Mouse (Mus musculus): Measurements from ENCODE around the gene Kcnq4. TPM values are rescaled to one million over a fixed set of nuclear protein-coding genes. Genes with fewer than 3 reads are reported as not detected.
A peak's percentile ranks its signal among the peaks of the same experiment; 100 is the strongest.

Kcnq4 gene
- polyA plus RNA-seq, 1 experiment from 2014 or later: 3.9 TPM

MicroRNAs encoded within 50 kb of the gene (microRNA counts, 519-probe panel; counts per million panel counts)
- microRNA mmu-miR-30e: 2,696 counts per million, percentile 58 among the panel's probes with 10 or more counts

Small RNA genes within 50 kb of the gene (microRNA-seq; reads per million reads assigned to microRNA genes)
- gene Mir30c-1: 48.7 reads per million, percentile 41 among the genes with 10 or more reads in this experiment
- not detected for gene Mir30e
- not detected for gene Mir30f

Other genes starting within 250 kb of the Kcnq4 start
- gene Slfnl1, start 216.4 kb downstream of the Kcnq4 start, polyA plus RNA-seq (2015; fragmentation: Nextera tagmentation; extraction: Ambion mirVana): not detected in 2 replicates
- gene Ctps, start 178.3 kb downstream of the Kcnq4 start, polyA plus RNA-seq (2015; fragmentation: Nextera tagmentation; extraction: Ambion mirVana): 67.6 and 68.6 TPM in 2 replicates
- not detected in 2 replicates for gene Gm8439, start 159.9 kb downstream of the Kcnq4 start, polyA plus RNA-seq (2015; fragmentation: Nextera tagmentation; extraction: Ambion mirVana)
- 7.6 TPM in 2 replicates for gene Cited4, start 82.0 kb downstream of the Kcnq4 start, polyA plus RNA-seq (2015; fragmentation: Nextera tagmentation; extraction: Ambion mirVana)
- gene Nfyc, start 83.0 kb upstream of the Kcnq4 start, polyA plus RNA-seq (2015; fragmentation: Nextera tagmentation; extraction: Ambion mirVana): 92.8 and 94.6 TPM in 2 replicates
- 0.24 and 0.35 TPM in 2 replicates for gene Rims3, start 106.2 kb upstream of the Kcnq4 start, polyA plus RNA-seq (2015; fragmentation: Nextera tagmentation; extraction: Ambion mirVana)
- 25.8 and 26.8 TPM in 2 replicates for gene Exo5, start 176.4 kb upstream of the Kcnq4 start, polyA plus RNA-seq (2015; fragmentation: Nextera tagmentation; extraction: Ambion mirVana)
- 7.9 and 8.2 TPM in 2 replicates for gene Zfp69, start 203.1 kb upstream of the Kcnq4 start, polyA plus RNA-seq (2015; fragmentation: Nextera tagmentation; extraction: Ambion mirVana)

All from limb, embryonic 15.5 days (tissue).